Mouse (Mus musculus) heart, postnatal 4 days (tissue): ENCODE results near the gene Rnf157. TPM values are rescaled to one million over a fixed set of nuclear protein-coding genes. Genes with fewer than 3 reads are reported as not detected.

Source experiments
- DNase-seq: peaks from one replicate; pipeline ENCODE4 v3.0.0; 2021
- total RNA-seq, 2 experiments: library from RNA; stranded (reverse); gene quantifications; 2 replicates each; pipeline ENCODE4 v1.2.3; 2021

The Rnf157 gene
- total RNA-seq, 2 experiments from 2014 or later: 11.9 to 12.4 TPM

DNA sequence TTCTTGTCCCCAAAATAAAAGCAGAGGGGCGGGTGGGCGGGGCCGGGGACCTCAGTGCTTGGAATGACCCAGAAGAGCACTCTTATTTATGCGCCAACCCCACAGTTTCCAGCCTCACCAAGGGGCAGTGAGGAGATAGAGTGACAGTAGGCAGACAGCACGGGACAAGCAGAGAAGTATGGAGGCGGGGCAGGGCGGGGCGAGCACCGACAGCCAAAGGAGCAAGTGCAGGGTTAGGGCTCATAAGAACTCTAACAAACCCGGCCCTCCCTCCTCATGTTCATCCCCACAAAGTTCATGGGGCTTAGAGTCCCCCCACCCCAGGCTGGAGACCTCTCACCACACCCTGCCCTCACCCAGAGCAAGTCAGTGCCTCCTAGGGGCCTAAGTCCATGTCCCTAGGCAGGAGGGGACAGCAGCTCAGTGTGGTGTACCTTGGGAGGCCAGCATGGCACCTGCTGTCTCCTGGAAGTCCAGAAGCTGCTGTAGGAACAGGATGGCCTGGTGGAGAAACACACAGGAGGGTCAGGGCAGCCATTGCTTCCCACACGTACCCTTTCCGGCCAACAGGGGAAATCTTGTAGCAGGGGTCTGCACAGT is 119.2 kb downstream of the Rnf157 start:
- DNase-seq: no peak

- no peak for DNase-seq
These were observed 120.4 kb downstream of the Rnf157 start for GRCm38 (mm10) chr11:116292401-116292800.

DNA sequence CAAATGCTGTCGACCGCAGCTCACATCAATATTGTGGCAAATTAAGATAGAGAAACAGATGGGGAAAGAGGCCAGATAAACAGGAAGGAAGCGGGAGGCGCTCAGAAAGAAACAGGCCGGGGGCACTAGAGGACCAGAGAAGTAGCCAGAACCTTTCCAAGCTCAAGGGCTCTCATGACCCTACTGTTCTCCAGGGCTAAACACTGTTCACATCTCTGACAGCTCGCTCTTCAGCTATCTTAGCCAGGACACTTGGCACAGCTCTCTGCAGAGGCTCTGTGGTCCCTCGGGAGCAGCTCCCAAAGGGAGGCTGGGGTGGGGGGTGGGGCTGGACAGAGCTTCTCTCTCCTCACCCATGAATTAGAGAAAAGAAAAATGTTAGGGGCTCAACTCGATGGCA is 122.3 kb downstream of the Rnf157 start:
- DNase-seq: no peak

GRCm38 (mm10) chr11:116287351-116287750 is 125.5 kb downstream of the Rnf157 start:
- DNase-seq: no peak

Other genes starting within 250 kb of the Rnf157 start
- gene Fbf1, start 244.9 kb downstream of the Rnf157 start, total RNA-seq: 10 to 100 TPM; 20.2 to 21.5 TPM
- gene Ten1, start 214.2 kb downstream of the Rnf157 start, total RNA-seq: 10 to 100 TPM; 32.7 to 39.6 TPM
- 10 to 100 TPM; 70.3 to 73.3 TPM for gene Acox1, start 214.0 kb downstream of the Rnf157 start, total RNA-seq
- 1 to 10 TPM; 1.2 to 1.6 TPM for gene Evpl, start 175.0 kb downstream of the Rnf157 start, total RNA-seq
- 10 to 100 TPM; 60.5 to 61.7 TPM for gene Srp68, start 138.8 kb downstream of the Rnf157 start, total RNA-seq
- gene Galr2, start 132.1 kb downstream of the Rnf157 start, total RNA-seq: not detected
- 10 to 100 TPM; 54.0 to 62.6 TPM for gene Exoc7, start 105.8 kb downstream of the Rnf157 start, total RNA-seq
- under 1 TPM in 1 of 2 experiments, not detected in 1; 0.23 TPM for gene Foxj1, start 77.6 kb downstream of the Rnf157 start, total RNA-seq
- 10 to 100 TPM; 52.8 to 55.5 TPM for gene Ubald2, start 21.1 kb upstream of the Rnf157 start, total RNA-seq
- gene Qrich2, start 53.2 kb upstream of the Rnf157 start, total RNA-seq: under 1 TPM in 1 of 2 experiments, not detected in 1; 0.05 TPM
- 10 to 100 TPM; 53.6 to 55.5 TPM for gene Prpsap1, start 81.2 kb upstream of the Rnf157 start, total RNA-seq
- 1 to 10 TPM; 4.6 to 5.1 TPM for gene Sphk1, start 117.9 kb upstream of the Rnf157 start, total RNA-seq
- 10 to 100 TPM; 29.1 to 33.8 TPM for gene Ube2o, start 168.4 kb upstream of the Rnf157 start, total RNA-seq
- not detected for gene Aanat, start 173.4 kb upstream of the Rnf157 start, total RNA-seq
- gene Rhbdf2, start 214.0 kb upstream of the Rnf157 start, total RNA-seq: 10 to 100 TPM; 16.4 to 17.5 TPM
- gene Prcd, start 240.5 kb upstream of the Rnf157 start, total RNA-seq: 1 to 10 TPM; 1.1 to 1.5 TPM
- gene Cygb, start 241.3 kb upstream of the Rnf157 start, total RNA-seq: 10 to 100 TPM; 46.2 to 57.9 TPM